ENCODE assay signal across 9 mouse cellular contexts in genomic region chr16:50185041-50185440, GRCm38 (mm10).
DNase-seq lines count a peak whose midpoint lies in the region; ATAC-seq and TF ChIP-seq lines count a peak whose summit lies in the region.
"Had no signal": no experiment of that assay in that cellular context is flagged by ENCODE, and none has a peak within 500 bp of the region (broad histone marks: within the 10 kb centered on the region; RNA-seq: fewer than 3 reads in every experiment).

No protein-coding gene starts in this region.

- in situ Hi-C loops in Patski (cut with MboI; ENCODE audit: low pct_unique_long_range_greater_than_20kb), result no loop called here

- TF ChIP-seq EP300 in liver, postnatal 0 days (IDR thresholded peaks at IDR 0.05; ENCODE audit: low read depth), result no peak

- peak overlapping the region; percentile 6; the same call in 1 of the 2 replicates for H3K27ac ChIP-seq in forebrain, embryonic 10.5 days
- H3K27ac ChIP-seq in forebrain, embryonic 16.5 days (ENCODE audit: low read length), result no peak overlapping the region
- no peak overlapping the region for H3K27ac ChIP-seq in forebrain, embryonic 12.5 days
- no peak overlapping the region for H3K27ac ChIP-seq in hindbrain, embryonic 16.5 days (ENCODE audit: low read depth, low read length)
- no peak overlapping the region for H3K27ac ChIP-seq in liver, postnatal 0 days (ENCODE audit: low read depth)
- H3K27ac ChIP-seq in stomach, embryonic 14.5 days (ENCODE audit: low read length), result no peak overlapping the region
- H3K27ac ChIP-seq: neural tube, embryonic 12.5 days had no signal

- H3K36me3 ChIP-seq in forebrain, embryonic 10.5 days (replicated peaks), result no peaks in the 10 kb centered on the region
- no peaks in the 10 kb centered on the region for H3K36me3 ChIP-seq in forebrain, embryonic 16.5 days (ENCODE audit: control insufficient read depth, insufficient read depth)
- no peaks in the 10 kb centered on the region for H3K36me3 ChIP-seq in forebrain, embryonic 12.5 days (replicated peaks)
- H3K36me3 ChIP-seq in hindbrain, embryonic 16.5 days (ENCODE audit: control insufficient read depth, insufficient read depth, low read length), result no peaks in the 10 kb centered on the region
- no peaks in the 10 kb centered on the region for H3K36me3 ChIP-seq in liver, postnatal 0 days (replicated peaks; ENCODE audit: insufficient read depth, low read length)
- H3K36me3 ChIP-seq in stomach, embryonic 14.5 days (ENCODE audit: control insufficient read depth, insufficient read depth, low read length), result no peaks in the 10 kb centered on the region
- H3K36me3 ChIP-seq: neural tube, embryonic 12.5 days had no signal

- no peaks in the 10 kb centered on the region for H3K9me3 ChIP-seq in forebrain, embryonic 10.5 days
- H3K9me3 ChIP-seq in forebrain, embryonic 16.5 days (ENCODE audit: control insufficient read depth, low read length), result no peaks in the 10 kb centered on the region
- H3K9me3 ChIP-seq in forebrain, embryonic 12.5 days, result no peaks in the 10 kb centered on the region
- no peaks in the 10 kb centered on the region for H3K9me3 ChIP-seq in hindbrain, embryonic 16.5 days (ENCODE audit: control insufficient read depth, low read length)
- no peaks in the 10 kb centered on the region for H3K9me3 ChIP-seq in liver, postnatal 0 days (ENCODE audit: low read length)
- no peaks in the 10 kb centered on the region for H3K9me3 ChIP-seq in stomach, embryonic 14.5 days (ENCODE audit: control insufficient read depth, low read depth, low read length)
- H3K9me3 ChIP-seq: neural tube, embryonic 12.5 days had no signal

- POLR2A ChIA-PET in Patski (lab: Charles Lee), result interaction anchor here (0.7 kb wide), 1 partner anchor 12 kb away, joined by 3 read pairs; no protein-coding TSS in a partner anchor

- no peak overlapping the region for H3K9ac ChIP-seq in forebrain, embryonic 16.5 days (replicated peaks; ENCODE audit: low read depth, low read length)
- H3K9ac ChIP-seq in forebrain, embryonic 12.5 days, result no peak overlapping the region
- no peak overlapping the region for H3K9ac ChIP-seq in hindbrain, embryonic 16.5 days (ENCODE audit: low read depth, low read length)
- no peak overlapping the region for H3K9ac ChIP-seq in liver, postnatal 0 days (replicated peaks)
- H3K9ac ChIP-seq in stomach, embryonic 14.5 days (replicated peaks; ENCODE audit: low read depth, low read length), result no peak overlapping the region
- H3K9ac ChIP-seq: neural tube, embryonic 12.5 days had no signal

- H3K4me2 ChIP-seq in forebrain, embryonic 16.5 days (ENCODE audit: low read length), result no peak overlapping the region
- no peak overlapping the region for H3K4me2 ChIP-seq in forebrain, embryonic 12.5 days
- H3K4me2 ChIP-seq in hindbrain, embryonic 16.5 days (ENCODE audit: low read length), result no peak overlapping the region
- H3K4me2 ChIP-seq in liver, postnatal 0 days (ENCODE audit: low read depth, low read length), result no peak overlapping the region
- no peak overlapping the region for H3K4me2 ChIP-seq in stomach, embryonic 14.5 days (replicated peaks; ENCODE audit: low read depth, low read length)
- H3K4me2 ChIP-seq: neural tube, embryonic 12.5 days had no signal

- TF ChIP-seq CTCF in Patski (IDR thresholded peaks at IDR 0.05), result no peak
- no peak for TF ChIP-seq CTCF in liver, postnatal 0 days (IDR thresholded peaks at IDR 0.05; ENCODE audit: low read depth)

- DNase-seq in forebrain, embryonic 10.5 days (ENCODE audit: extremely low spot score, low spot score), result peak; percentile 63
- no peak for DNase-seq in Patski (ENCODE audit: low read depth, low spot score)
- DNase-seq in liver, postnatal 0 days, result peak; percentile 52
- DNase-seq in spleen, adult 18-20 months, result no peak

- WGBS in forebrain, embryonic 10.5 days, result 14% methylated on average over 5 of the region's 5 CpGs
- WGBS in forebrain, embryonic 16.5 days, result 9% methylated on average over 5 of the region's 5 CpGs
- WGBS in forebrain, embryonic 12.5 days, result 11% methylated on average over 5 of the region's 5 CpGs
- WGBS in hindbrain, embryonic 16.5 days, result 14% methylated on average over 5 of the region's 5 CpGs
- 33% methylated on average over 5 of the region's 5 CpGs for WGBS in liver, postnatal 0 days (ENCODE audit: insufficient replicate concordance)
- 14% methylated on average over 5 of the region's 5 CpGs for WGBS in stomach, embryonic 14.5 days

- CTCF ChIA-PET in Patski (lab: Charles Lee), result interaction anchor here (0.9 to 1.3 kb wide), 2 partner anchors 17 to 31 kb away, joined by 3 read pairs; no protein-coding TSS in a partner anchor

- peaks cover 29% of the 10 kb centered on the region for H3K4me1 ChIP-seq in forebrain, embryonic 10.5 days
- H3K4me1 ChIP-seq in forebrain, embryonic 16.5 days (replicated peaks; ENCODE audit: control insufficient read depth, insufficient read depth, low read length), result peaks cover 5% of the 10 kb centered on the region
- H3K4me1 ChIP-seq in forebrain, embryonic 12.5 days, result peaks cover 9% of the 10 kb centered on the region
- H3K4me1 ChIP-seq in hindbrain, embryonic 16.5 days (ENCODE audit: control insufficient read depth, insufficient read depth, low read depth, low read length), result no peaks in the 10 kb centered on the region
- H3K4me1 ChIP-seq in liver, postnatal 0 days (ENCODE audit: insufficient read depth), result no peaks in the 10 kb centered on the region
- 0 out of 2 replicates have a peak, but pooled peaks cover 3% of the 10 kb centered on the region for H3K4me1 ChIP-seq in stomach, embryonic 14.5 days (ENCODE audit: control insufficient read depth, insufficient read depth, low read length)

- no peaks in the 10 kb centered on the region for H3K27me3 ChIP-seq in forebrain, embryonic 10.5 days (ENCODE audit: poor library complexity, severe bottlenecking)
- no peaks in the 10 kb centered on the region for H3K27me3 ChIP-seq in forebrain, embryonic 16.5 days (replicated peaks; ENCODE audit: control insufficient read depth, insufficient read depth, low read length)
- H3K27me3 ChIP-seq in Patski, result no peaks in the 10 kb centered on the region
- H3K27me3 ChIP-seq in forebrain, embryonic 12.5 days, result no peaks in the 10 kb centered on the region
- H3K27me3 ChIP-seq in hindbrain, embryonic 16.5 days (replicated peaks; ENCODE audit: control insufficient read depth, insufficient read depth, low read length), result no peaks in the 10 kb centered on the region
- 0 out of 2 replicates have a peak, but pooled peaks cover 2% of the 10 kb centered on the region for H3K27me3 ChIP-seq in liver, postnatal 0 days (ENCODE audit: insufficient read depth, low read length)
- H3K27me3 ChIP-seq in stomach, embryonic 14.5 days (ENCODE audit: control insufficient read depth, insufficient read depth, low read length), result no peaks in the 10 kb centered on the region
- H3K27me3 ChIP-seq: neural tube, embryonic 12.5 days had no signal

- H3K4me3 ChIP-seq in forebrain, embryonic 10.5 days, result no peak overlapping the region
- H3K4me3 ChIP-seq in forebrain, embryonic 16.5 days (replicated peaks; ENCODE audit: low read length), result no peak overlapping the region
- no peak overlapping the region for H3K4me3 ChIP-seq in forebrain, embryonic 12.5 days (replicated peaks)
- no peak overlapping the region for H3K4me3 ChIP-seq in hindbrain, embryonic 16.5 days (ENCODE audit: low read length)
- no peak overlapping the region for H3K4me3 ChIP-seq in liver, postnatal 0 days (ENCODE audit: low read depth, low read length)
- H3K4me3 ChIP-seq in stomach, embryonic 14.5 days (ENCODE audit: low read depth, low read length), result no peak overlapping the region
- H3K4me3 ChIP-seq: neural tube, embryonic 12.5 days had no signal

- no peak for ATAC-seq in forebrain, embryonic 16.5 days
- peak; percentile 92 for ATAC-seq in Patski
- ATAC-seq in forebrain, embryonic 12.5 days (ENCODE audit: low FRiP score), result peak; percentile 65
- peak; percentile 58; the same call in 1 of the 2 replicates for ATAC-seq in hindbrain, embryonic 16.5 days
- no peak for ATAC-seq in liver, postnatal 0 days
- peak; percentile 72; the same call in 1 of the 2 replicates for ATAC-seq in stomach, embryonic 14.5 days (ENCODE audit: insufficient number of reproducible peaks, insufficient read depth, low FRiP score, low read depth)

Comparison
In these comparisons a context has a peak if more than half of its experiments do, and no peak if none do; other contexts are left out.
1. ATAC-seq: peak in Patski (single experiment), forebrain, embryonic 12.5 days (single experiment), hindbrain, embryonic 16.5 days (single experiment) and stomach, embryonic 14.5 days (single experiment); none in forebrain, embryonic 16.5 days (single experiment) and liver, postnatal 0 days (single experiment).
2. DNase-seq: peak in forebrain, embryonic 10.5 days (single experiment) and liver, postnatal 0 days (single experiment); none in Patski (single experiment) and spleen, adult 18-20 months (0 of 2).